Mouse (Mus musculus) liver, embryonic 15.5 days (tissue): ENCODE results near the gene Rnf31. TPM values are rescaled to one million over a fixed set of nuclear protein-coding genes. Genes with fewer than 3 reads are reported as not detected.

ENCODE experiments used
- ATAC-seq: fragments of 200-750 bp; cut with Nextera tagmentation; 2 replicates; pipeline ENCODE4 v1.8.0; 2017; ENCODE audit warnings: moderate number of reproducible peaks, mild to moderate bottlenecking, moderate library complexity; ENCODE audit not compliant: insufficient read depth
- H3K27ac ChIP-seq: fragments of 300-500 bp; sonication (generic); replicated peaks from 2 replicates; pipeline ENCODE4 v1.5.1; 2015; ENCODE audit warnings: mild to moderate bottlenecking, inconsistent platforms
- H3K27me3 ChIP-seq: fragments of 300-500 bp; sonication (generic); 2 replicates; pipeline ENCODE4 v1.6.1; 2015; ENCODE audit warnings: mild to moderate bottlenecking, inconsistent platforms
- H3K36me3 ChIP-seq: fragments of 300-500 bp; sonication (generic); replicated peaks from 2 replicates; pipeline ENCODE4 v1.6.1; 2015; ENCODE audit warnings: moderate library complexity, mild to moderate bottlenecking, inconsistent platforms
- H3K4me1 ChIP-seq: fragments of 300-500 bp; sonication (generic); replicated peaks from 2 replicates; pipeline ENCODE4 v1.6.1; 2015; ENCODE audit warnings: inconsistent platforms
- H3K4me2 ChIP-seq: fragments of 300-500 bp; sonication (generic); 2 replicates; pipeline ENCODE4 v1.6.1; 2015; ENCODE audit warnings: moderate library complexity, mild to moderate bottlenecking, inconsistent platforms
- H3K4me3 ChIP-seq: fragments of 300-500 bp; sonication (generic); replicated peaks from 2 replicates; pipeline ENCODE4 v1.5.1; 2015; ENCODE audit warnings: mild to moderate bottlenecking, inconsistent platforms
- H3K9ac ChIP-seq: fragments of 300-500 bp; sonication (generic); 2 replicates; pipeline ENCODE4 v1.6.1; 2015; ENCODE audit warnings: moderate library complexity, mild to moderate bottlenecking, inconsistent platforms
- H3K9me3 ChIP-seq: fragments of 300-500 bp; sonication (generic); replicated peaks from 2 replicates; pipeline ENCODE4 v1.6.1; 2016; ENCODE audit warnings: inconsistent platforms
- WGBS: fragments of 180-500 bp; shearing (Covaris S2); methylation state at CpG from one replicate; pipeline ENCODE4 v1.1.7; 2015; ENCODE audit warnings: mixed read lengths; ENCODE audit not compliant: insufficient replicate concordance; 5-methylcytosine and 5-hydroxymethylcytosine counted together
- polyA plus RNA-seq: library from polyadenylated mRNA; unstranded; fragments of >200 nt; fragmentation: Nextera tagmentation; extraction: Ambion mirVana; gene quantifications from 2 replicates; pipeline ENCODE4 v1.2.1, GENCODE M21; 2015

Rnf31 gene
- polyA plus RNA-seq, result 9.1 and 12.0 TPM in 2 replicates

DNA sequence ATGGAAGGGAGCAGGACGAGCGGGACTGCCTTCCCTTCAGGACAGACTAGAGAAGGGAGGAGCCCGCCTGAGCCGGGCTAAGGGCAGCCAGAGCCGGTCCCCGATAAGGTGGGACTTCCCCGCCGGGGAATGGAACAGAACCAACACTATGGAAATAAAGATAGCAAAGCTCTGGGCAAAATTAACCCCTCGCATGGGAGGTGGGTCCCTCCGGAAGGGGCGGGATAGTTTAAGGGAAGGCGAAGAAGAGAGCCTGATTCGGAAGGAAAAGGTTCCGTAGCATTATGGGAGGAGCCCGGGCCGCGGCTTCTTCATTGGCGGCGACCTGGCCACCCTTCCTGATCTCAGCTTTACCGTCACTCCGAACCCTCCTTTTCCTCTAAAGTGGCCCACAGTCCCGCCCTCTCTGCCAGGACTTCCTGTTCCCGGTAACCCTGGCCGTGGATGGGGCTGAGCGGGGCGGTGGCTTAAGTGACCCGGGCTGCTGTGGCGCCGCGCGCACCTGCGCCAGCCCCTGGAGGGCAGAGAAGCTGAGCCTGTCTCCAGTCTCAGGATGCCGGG is at the start of gene Rnf31:
TSS of gene Rnf31 (plus strand) at position 378 of the 561 bp plus-strand sequence.
- 0% methylated on average over 33 of the region's 33 CpGs for WGBS
- ATAC-seq, result peak; percentile 90
- H3K4me1 ChIP-seq, result peaks cover 53% of the 10 kb centered on the region

DNA sequence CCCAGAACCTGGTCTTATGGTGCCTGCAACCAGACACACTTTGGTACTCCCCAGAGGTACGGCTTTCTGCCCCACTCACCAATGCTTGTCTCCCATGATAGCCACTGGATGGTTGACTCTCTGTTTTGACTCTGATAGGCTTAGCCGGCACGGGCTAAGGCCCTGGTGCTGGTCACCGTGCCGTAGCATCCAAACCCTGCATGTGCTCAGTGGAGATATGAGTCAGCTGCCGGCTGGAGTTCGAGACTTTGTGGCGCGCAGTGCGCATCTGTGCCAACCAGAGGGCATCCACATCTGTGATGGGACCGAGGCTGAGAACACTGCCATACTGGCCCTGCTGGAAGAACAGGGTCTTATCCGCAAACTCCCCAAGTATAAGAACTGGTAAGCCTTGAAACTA is 49.2 kb upstream of the Rnf31 start:
- peak overlapping the region; percentile 74; the same call in 1 of the 2 replicates for H3K4me3 ChIP-seq
- H3K9ac ChIP-seq, result 0 out of 2 replicates have a peak overlapping the region, but pooled peaks have one; percentile 87
- H3K9me3 ChIP-seq, result no peaks in the 10 kb centered on the region
- peaks cover 53% of the 10 kb centered on the region for H3K36me3 ChIP-seq
- WGBS, result 65% methylated on average over 12 of the region's 12 CpGs
- peak overlapping the region; percentile 92; the same call in 1 of the 2 replicates for H3K27ac ChIP-seq
- peaks cover 39% of the 10 kb centered on the region for H3K4me1 ChIP-seq
- peak overlapping the region; percentile 91 for H3K4me2 ChIP-seq
- peak; percentile 5; the same call in 1 of the 2 replicates for ATAC-seq
- no peaks in the 10 kb centered on the region for H3K27me3 ChIP-seq

More for the DNA sequence above, at the start of gene Rnf31:
- Histone ChIP-seq H3K27me3 (no peaks in the 10 kb centered on the region), H3K9me3 (no peaks in the 10 kb centered on the region), H3K27ac (peak within 1 kb of the TSS; percentile 99), H3K9ac (peak within 1 kb of the TSS; percentile 96), H3K4me3 (peak within 1 kb of the TSS; percentile 93), H3K36me3 (peaks cover 45% of the 10 kb centered on the region), H3K4me2 (peak within 1 kb of the TSS; percentile 94)

DNA sequence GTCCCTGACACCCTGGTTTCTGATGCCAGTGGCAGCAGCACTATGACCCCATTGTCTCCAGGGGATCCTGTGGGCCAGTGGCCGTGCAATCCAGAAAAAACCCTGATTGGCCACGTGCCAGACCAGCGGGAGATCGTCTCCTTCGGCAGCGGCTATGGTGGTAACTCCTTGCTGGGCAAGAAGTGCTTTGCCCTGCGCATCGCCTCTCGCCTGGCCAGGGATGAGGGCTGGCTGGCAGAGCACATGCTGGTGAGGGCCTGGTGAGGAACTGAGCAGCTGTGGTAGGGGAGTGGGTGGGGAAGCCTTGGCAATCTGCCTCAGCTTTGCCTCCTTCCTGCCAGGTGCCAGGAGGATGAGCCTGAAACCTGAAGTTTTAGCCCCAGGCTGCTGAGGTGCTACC is 47.2 kb upstream of the Rnf31 start:
- 89% methylated on average over 9 of the region's 9 CpGs for WGBS
- peaks cover 33% of the 10 kb centered on the region for H3K4me1 ChIP-seq
- H3K27me3 ChIP-seq, result no peaks in the 10 kb centered on the region
- H3K9ac ChIP-seq, result no peak overlapping the region
- H3K9me3 ChIP-seq, result no peaks in the 10 kb centered on the region
- no peak overlapping the region for H3K27ac ChIP-seq
- H3K36me3 ChIP-seq, result peaks cover 74% of the 10 kb centered on the region
- ATAC-seq, result no peak
- no peak overlapping the region for H3K4me2 ChIP-seq
- no peak overlapping the region for H3K4me3 ChIP-seq

DNA sequence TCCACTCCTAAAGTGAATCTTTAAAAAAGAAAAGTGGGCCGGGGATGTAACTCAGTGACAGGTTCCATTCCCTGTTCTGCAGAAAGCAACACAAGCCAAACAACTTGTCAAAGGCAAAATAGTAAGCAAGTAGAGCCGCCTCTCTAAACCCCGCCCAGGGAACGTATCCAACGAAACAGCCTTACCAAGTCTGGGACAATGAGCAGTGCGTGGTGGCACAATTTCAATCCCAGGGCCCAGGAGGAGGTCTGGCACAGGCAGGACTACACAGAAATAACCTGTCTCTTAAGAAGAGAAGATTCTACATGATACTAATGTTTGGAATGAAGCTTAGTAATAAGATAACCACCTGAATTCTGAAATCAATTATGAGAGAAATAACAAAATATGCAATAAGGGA is 41.3 kb upstream of the Rnf31 start:
- H3K4me2 ChIP-seq, result no peak overlapping the region
- peaks cover 56% of the 10 kb centered on the region for H3K36me3 ChIP-seq
- no peak overlapping the region for H3K27ac ChIP-seq
- H3K27me3 ChIP-seq, result no peaks in the 10 kb centered on the region
- H3K9ac ChIP-seq, result no peak overlapping the region
- no peaks in the 10 kb centered on the region for H3K9me3 ChIP-seq
- H3K4me3 ChIP-seq, result no peak overlapping the region
- peaks cover 6% of the 10 kb centered on the region for H3K4me1 ChIP-seq
- no peak for ATAC-seq
- 82% methylated on average over 6 of the region's 6 CpGs for WGBS

DNA sequence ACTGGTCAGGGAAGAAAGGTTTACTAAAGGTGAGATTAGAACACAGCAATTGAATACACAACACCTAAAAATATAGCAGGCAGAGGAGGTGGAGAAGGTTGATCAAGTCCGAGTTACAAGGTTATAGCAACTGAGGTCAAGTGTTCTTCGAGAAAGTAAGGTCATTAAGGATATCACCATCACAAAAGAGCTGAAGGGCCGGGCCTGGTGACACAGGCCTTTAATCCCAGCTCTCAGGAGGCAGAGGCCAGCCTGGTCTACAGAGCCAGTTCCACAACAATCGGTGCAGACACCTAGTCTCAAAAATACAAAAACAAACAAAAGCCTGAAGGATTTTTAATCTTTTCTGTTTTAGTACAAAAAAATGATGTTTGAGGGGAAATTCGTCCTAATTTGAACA is 40.2 kb upstream of the Rnf31 start:
- no peak for ATAC-seq
- H3K4me2 ChIP-seq, result no peak overlapping the region
- H3K4me1 ChIP-seq, result peaks cover 14% of the 10 kb centered on the region

DNA sequence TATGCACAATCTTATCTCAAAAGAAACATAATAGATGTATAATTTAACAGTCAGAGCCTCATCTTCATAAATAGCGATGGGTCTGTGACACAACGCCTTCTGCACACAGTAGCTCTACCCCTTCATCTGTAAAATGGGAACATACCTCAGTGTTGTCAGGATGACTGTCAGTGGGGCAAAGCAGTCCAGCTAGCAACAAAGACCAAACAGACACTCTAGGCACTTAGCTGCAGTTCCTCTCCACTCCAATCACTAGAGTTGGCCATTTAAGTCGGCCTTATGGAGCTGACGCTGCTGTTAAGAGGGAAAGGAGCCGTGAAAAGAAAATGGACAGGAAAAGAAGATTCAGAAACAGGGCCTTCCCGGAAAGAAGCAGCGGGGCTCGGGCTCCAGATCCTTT is 39.7 kb upstream of the Rnf31 start:
- Histone ChIP-seq H3K36me3 (peaks cover 40% of the 10 kb centered on the region), H3K9ac (no peak overlapping the region), H3K27me3 (no peaks in the 10 kb centered on the region), H3K4me3 (no peak overlapping the region), H3K9me3 (no peaks in the 10 kb centered on the region), H3K27ac (no peak overlapping the region), H3K4me2 (no peak overlapping the region), H3K4me1 (peaks cover 18% of the 10 kb centered on the region)
- WGBS, result 83% methylated on average over 8 of the region's 8 CpGs
- no peak for ATAC-seq

More for the DNA sequence above, 40.2 kb upstream of the Rnf31 start:
- H3K4me3 ChIP-seq, result no peak overlapping the region
- H3K9ac ChIP-seq, result no peak overlapping the region
- H3K9me3 ChIP-seq, result no peaks in the 10 kb centered on the region
- H3K36me3 ChIP-seq, result peaks cover 44% of the 10 kb centered on the region
- WGBS, result 73% methylated on average over 5 of the region's 5 CpGs
- no peaks in the 10 kb centered on the region for H3K27me3 ChIP-seq
- no peak overlapping the region for H3K27ac ChIP-seq

DNA sequence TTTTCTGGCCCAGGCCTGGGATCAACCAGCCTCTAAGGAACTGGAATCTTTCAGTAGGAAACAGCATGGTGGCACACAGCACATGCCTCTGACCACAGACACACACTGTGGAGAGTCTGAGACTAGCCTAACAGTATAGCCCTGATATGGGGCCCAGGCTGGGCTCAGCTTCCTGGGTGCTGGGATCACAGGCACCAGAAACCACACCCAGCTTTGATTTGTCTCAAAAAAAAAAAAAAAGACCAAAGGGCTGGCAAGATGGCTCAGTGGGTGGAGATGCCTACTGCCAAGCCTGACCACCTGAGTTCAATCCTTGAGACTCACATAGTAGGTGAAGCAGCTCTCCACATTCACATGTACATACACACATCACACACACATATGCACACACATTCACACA is 36.9 kb upstream of the Rnf31 start:
- no peak overlapping the region for H3K4me3 ChIP-seq
- ATAC-seq, result no peak
- no peak overlapping the region for H3K4me2 ChIP-seq
- H3K36me3 ChIP-seq, result peaks cover 12% of the 10 kb centered on the region
- no peaks in the 10 kb centered on the region for H3K9me3 ChIP-seq
- peaks cover 42% of the 10 kb centered on the region for H3K4me1 ChIP-seq
- no peaks in the 10 kb centered on the region for H3K27me3 ChIP-seq
- H3K9ac ChIP-seq, result no peak overlapping the region
- no peak overlapping the region for H3K27ac ChIP-seq

DNA sequence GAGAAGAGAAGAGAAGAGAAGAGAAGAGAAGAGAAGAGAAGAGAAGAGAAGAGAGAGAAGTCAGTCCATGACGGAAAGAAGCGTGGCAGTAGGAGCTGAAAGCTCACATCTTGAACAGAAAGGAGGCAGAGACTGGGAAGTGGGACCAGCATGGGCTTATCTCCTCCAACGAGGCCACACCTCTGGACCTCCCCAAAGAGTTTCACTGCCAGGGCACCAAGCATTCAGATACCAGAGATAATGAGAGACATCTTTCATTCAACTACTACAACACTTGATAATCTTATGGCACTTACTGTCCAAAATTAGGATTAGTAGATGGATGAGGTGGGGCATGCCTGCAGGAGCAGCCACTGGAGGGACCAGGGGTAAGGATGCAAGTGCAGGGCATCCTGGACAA is 35.7 kb upstream of the Rnf31 start:
- no peak overlapping the region for H3K9ac ChIP-seq
- no peaks in the 10 kb centered on the region for H3K27me3 ChIP-seq
- H3K27ac ChIP-seq, result no peak overlapping the region
- no peak overlapping the region for H3K4me2 ChIP-seq
- peaks cover 42% of the 10 kb centered on the region for H3K4me1 ChIP-seq
- WGBS, result 64% methylated on average over 3 of the region's 3 CpGs
- no peak for ATAC-seq
- no peaks in the 10 kb centered on the region for H3K9me3 ChIP-seq
- H3K4me3 ChIP-seq, result no peak overlapping the region
- H3K36me3 ChIP-seq, result peaks cover under 1% of the 10 kb centered on the region; the same call in 1 of the 2 replicates

DNA sequence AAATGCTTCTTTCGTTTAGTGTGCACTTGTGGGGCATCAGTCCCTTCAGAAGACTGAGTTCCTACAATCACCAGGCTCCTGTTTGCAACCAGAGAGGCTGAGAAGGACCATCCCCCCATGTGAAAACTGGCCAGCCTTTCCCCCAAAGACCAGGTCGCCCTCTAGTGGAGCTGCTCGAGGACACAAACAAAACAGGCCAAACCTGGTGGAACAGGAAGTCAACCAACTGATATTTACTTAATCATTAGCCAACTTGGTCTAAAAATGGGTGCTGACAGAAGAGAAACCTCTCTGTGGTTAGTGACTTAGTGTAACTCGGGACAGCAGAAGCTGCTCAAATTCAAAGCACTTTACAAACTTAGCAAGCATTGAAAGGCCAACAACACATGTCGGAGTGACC is 34.5 kb upstream of the Rnf31 start:
- peaks cover 54% of the 10 kb centered on the region for H3K4me1 ChIP-seq
- no peaks in the 10 kb centered on the region for H3K27me3 ChIP-seq
- H3K27ac ChIP-seq, result peak overlapping the region; percentile 100
- WGBS, result 17% methylated on average over 5 of the region's 5 CpGs
- no peak for ATAC-seq
- peak overlapping the region; percentile 27; the same call in 1 of the 2 replicates for H3K4me2 ChIP-seq
- no peaks in the 10 kb centered on the region for H3K9me3 ChIP-seq
- H3K4me3 ChIP-seq, result no peak overlapping the region
- H3K9ac ChIP-seq, result 0 out of 2 replicates have a peak overlapping the region, but pooled peaks have one; percentile 12
- H3K36me3 ChIP-seq, result peaks cover 9% of the 10 kb centered on the region

DNA sequence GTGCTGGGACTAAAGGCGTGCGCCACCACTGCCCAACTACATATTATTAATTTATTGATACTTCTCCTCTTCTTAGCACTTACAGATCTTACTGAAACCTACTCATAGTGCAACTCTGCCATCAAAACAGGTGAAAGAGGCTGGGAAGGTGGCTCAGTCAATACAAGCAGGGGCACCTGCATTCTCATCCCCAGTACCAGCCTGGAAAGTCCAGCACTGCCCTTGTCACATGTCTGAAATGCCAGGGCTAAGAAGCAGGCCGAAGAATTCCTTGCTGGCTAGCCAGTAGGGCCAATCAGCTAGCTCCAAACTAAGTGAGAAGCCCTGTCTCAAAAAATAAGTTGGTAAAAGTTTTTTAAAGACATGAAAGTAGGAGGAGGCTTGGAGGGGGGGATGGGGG is 33.9 kb upstream of the Rnf31 start:
- Histone ChIP-seq H3K27me3 (no peaks in the 10 kb centered on the region), H3K4me3 (no peak overlapping the region), H3K4me1 (peaks cover 60% of the 10 kb centered on the region), H3K9me3 (no peaks in the 10 kb centered on the region), H3K4me2 (no peak overlapping the region), H3K27ac (peak overlapping the region; percentile 100), H3K9ac (no peak overlapping the region), H3K36me3 (peaks cover 15% of the 10 kb centered on the region)
- no peak for ATAC-seq
- WGBS, result 77% methylated on average over 3 of the region's 3 CpGs

DNA sequence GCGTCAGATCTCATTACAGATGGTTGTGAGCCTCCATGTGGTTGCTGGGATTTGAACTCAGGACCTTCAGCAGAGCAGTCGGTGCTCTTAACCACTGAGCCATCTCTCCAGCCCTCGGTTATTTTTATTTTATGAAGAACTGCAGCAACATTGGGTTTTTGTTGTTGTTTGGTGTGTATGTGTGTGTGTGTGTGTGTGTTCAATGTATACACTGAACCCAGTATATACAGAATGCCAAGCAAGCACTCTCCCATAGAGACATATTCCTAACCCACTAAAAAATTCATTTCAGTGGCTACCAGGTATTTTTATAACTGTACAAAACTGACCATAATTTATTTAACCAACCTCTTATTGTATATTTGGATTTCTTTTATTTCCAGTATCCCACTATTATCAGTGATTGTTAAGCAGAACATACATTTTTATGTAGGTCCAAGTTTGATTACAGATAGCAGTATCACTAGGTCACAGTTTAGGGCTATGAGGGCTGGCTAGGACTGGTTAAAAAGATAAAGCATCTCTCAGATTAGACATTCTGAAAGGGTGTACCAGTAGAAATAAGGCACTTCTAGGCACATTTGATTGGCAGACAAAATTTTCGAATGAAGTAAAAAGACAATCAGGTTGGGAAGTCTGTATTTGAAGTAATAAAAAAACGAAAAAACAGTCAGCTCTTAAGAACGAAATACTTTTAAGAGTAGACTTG is 32.6 kb upstream of the Rnf31 start:
- peak overlapping the region; percentile 95; the same call in 1 of the 2 replicates for H3K9ac ChIP-seq
- no peak for ATAC-seq

More for the DNA sequence above, 32.6 kb upstream of the Rnf31 start:
- 30% methylated on average over 6 of the region's 6 CpGs for WGBS
- H3K36me3 ChIP-seq, result peaks cover 28% of the 10 kb centered on the region
- H3K9me3 ChIP-seq, result no peaks in the 10 kb centered on the region
- peak overlapping the region; percentile 100 for H3K27ac ChIP-seq
- peaks cover 64% of the 10 kb centered on the region for H3K4me1 ChIP-seq
- H3K27me3 ChIP-seq, result no peaks in the 10 kb centered on the region
- H3K4me2 ChIP-seq, result peak overlapping the region; percentile 71
- H3K4me3 ChIP-seq, result peak overlapping the region; percentile 84
